Mouse (Mus musculus) embryo, embryonic 9.5 days (tissue): ENCODE measurements around the gene Fndc1.

Source experiments
- DNase-seq: peaks from one replicate; pipeline ENCODE4 v3.0.0-alpha.2; 2017; ENCODE audit errors: extremely low spot score

Fndc1 gene

GRCm38 (mm10) chr17:7820176-7820575, 6.9 kb downstream of the Fndc1 start:
- DNase-seq, result no peak

GRCm38 (mm10) chr17:7816602-7817001, 10.5 kb downstream of the Fndc1 start:
- no peak for DNase-seq

- DNase-seq, result no peak
Measured at GRCm38 (mm10) chr17:7814433-7814832, 12.7 kb downstream of the Fndc1 start.

- DNase-seq, result no peak
Measured at GRCm38 (mm10) chr17:7808043-7808442, 19.1 kb downstream of the Fndc1 start.

GRCm38 (mm10) chr17:7805105-7805504, 22.0 kb downstream of the Fndc1 start:
- no peak for DNase-seq

DNA sequence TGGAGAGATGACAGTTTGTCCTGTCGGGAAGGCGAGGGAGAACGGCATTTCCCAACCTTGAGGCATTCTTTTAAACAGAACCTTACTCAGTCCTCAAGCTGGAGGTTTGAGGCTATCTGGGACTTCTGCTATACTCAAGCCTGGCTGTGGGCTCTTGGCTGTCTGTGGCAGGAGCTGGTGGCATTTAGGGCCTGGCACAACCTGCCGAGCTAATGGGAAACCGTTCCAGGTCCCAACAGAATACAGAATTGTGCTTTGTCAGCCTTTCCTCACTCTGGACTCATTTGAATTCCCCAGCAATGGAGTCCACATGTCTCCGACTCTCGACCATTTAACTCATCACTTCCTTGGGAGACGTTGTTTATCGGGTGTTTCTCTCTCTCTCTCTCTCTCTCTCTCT, 24.6 kb downstream of the Fndc1 start:
- no peak for DNase-seq

DNA sequence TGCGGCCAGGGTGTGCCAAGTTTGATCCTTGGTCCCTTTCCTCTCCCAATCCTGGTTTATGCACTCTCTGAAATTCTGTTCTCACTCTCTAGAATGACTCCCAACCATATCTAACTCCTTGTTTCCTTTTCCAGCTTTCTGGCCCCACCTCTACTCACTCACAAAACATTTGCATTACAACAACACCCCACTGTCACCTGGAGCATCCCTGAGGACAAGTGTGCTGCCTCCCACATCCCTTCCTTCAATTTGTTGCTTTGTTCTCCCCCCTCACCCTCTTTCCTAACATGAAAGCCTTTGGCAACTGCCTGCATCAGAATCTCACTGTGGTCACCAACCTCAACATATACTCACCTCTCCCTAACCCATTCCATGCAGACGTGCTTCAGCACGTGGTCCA, 27.2 kb downstream of the Fndc1 start:
- no peak for DNase-seq

- no peak for DNase-seq
Measured at GRCm38 (mm10) chr17:7795584-7795983, 31.5 kb downstream of the Fndc1 start.

- DNase-seq, result no peak
Measured at GRCm38 (mm10) chr17:7795168-7795567, 31.9 kb downstream of the Fndc1 start.

DNA sequence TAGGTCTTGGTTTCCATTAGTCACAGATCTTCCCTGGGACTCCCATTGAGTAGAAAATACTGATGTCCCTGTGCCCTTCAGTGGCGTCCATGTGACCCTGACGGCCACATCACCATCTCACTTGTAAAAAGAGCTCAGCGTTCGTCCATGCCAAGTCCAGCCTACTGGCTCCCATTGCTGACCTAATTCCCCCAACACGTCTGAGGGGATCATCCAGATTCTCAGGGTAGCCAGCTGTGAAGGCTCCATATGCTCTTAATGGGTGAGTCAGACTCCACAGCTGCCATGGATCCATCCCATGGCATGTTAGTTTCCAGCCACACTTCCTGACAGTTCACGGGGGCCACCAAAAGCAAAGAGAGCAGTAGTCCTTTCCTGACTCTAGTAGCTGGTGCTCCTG, 33.0 kb downstream of the Fndc1 start:
- DNase-seq, result no peak

DNA sequence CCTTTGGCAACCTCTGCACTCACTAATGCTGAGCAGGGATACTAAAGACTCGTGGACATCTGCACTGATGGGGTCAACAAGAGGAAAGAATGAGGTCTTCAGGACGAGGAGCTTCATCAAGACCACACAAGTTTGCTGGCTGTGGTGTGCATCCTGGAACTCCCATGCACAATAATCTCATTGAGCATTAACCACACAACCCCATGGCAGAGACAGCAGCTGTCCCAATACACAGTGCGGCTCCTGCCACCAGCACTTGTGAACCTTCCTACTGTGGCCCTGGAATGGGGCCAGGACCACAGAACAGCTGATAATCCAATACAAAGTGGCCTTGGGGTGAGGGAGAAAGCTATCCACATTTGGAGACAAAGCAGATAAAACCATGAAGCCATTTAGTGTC, 36.6 kb downstream of the Fndc1 start:
- DNase-seq, result no peak

- DNase-seq, result no peak
Measured at GRCm38 (mm10) chr17:7774101-7774500, 53.0 kb downstream of the Fndc1 start.

DNA sequence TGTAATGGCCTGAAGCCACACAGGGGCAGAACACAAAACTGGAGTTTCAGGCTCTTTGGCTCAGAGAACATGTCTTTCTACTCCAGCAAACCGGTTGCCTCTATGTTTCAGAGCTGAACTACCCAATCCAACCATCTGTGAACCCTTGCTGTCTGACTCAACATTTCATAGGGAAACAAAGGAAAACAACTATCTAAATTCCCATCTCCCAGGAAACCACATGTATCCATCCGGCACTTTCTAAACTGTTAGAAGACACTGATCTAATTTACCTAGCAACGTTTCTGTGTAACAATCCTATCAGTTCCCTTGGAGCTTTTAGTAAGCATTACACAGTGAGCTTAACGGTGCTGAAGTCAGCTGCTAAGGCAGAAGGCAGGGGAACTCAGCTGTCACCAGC, 67.3 kb downstream of the Fndc1 start:
- DNase-seq, result no peak

GRCm38 (mm10) chr17:7755001-7755400, 72.1 kb downstream of the Fndc1 start:
- no peak for DNase-seq

GRCm38 (mm10) chr17:7753383-7753782, 73.7 kb downstream of the Fndc1 start:
- DNase-seq, result no peak

DNA sequence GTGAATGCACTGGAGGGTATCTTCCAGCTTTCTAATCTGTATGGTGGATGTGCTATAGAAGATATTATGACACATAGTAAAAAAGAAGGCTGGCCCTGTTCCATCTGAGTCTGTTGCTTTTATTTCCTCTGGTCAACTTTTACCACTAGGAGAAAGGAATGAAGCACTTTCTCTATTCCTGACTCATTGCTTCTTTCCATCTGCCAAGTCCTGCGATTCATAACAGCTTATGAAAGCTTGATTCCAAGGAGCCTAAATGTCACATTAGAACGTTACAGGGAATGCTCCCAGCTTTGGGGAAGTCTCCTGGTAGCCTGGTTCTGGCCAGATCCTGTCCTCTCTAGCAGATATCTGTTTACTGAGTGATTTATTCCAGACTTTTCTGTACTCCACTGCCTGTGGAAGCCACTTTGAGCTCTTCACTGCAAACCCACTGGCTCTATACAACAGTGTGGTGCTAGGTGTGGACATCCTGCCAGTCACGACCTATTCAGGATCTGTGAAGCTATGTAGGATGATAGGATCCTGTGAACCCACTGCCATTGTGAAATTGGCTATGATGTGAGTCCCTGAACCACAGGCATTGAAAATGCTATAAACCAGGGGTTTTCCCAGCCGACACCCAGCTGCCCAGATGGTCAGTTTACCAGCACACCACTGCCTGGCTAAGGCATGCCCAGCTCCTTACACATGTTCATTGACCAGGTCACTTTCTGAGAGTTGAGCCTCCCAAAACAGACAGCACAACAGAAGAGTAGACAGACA, 77.9 kb downstream of the Fndc1 start:
- DNase-seq, result no peak

- DNase-seq, result no peak
Measured at GRCm38 (mm10) chr17:7746841-7747240, 80.3 kb downstream of the Fndc1 start.

- no peak for DNase-seq
Measured at GRCm38 (mm10) chr17:7744976-7745375, 82.1 kb downstream of the Fndc1 start.

DNA sequence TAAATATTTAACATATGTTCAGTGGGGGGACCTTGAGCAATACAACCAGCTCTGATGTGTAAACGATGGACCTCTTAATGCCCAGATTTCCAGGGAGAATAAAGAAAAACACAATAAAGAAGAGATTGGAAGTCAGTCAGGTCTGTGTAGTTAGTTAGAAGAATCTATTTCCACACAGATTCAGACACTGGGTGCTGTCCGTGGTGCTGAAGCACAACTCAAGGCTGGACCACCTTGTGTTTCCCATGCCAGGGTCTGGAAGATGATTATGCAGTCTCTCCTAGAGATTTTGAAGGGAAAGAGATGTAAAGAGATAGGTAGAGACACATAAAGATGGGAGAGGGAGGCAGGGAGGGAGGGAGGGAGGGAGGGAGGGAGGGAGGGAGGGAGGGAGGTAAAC, 86.1 kb downstream of the Fndc1 start:
- peak; percentile 50 for DNase-seq

DNA sequence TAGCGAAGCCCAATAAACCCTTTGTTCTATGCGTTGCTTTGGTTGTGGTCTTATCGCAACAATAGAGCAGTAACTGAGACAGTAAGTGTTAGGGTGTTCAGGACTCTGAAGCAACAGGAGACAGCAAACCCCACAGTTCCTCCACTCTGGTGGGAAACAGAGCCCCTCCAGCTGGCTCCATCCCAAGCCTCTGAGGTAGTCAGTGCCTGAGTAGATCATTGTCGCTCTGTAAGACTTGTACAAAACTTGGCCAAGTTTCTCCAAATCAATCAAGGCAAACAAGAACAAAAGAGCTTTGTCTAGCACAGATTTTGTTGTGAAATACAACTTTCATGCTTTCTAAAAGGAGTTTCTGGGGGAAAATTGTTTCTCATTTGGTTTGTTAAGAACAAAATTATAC, 104.1 kb downstream of the Fndc1 start:
- no peak for DNase-seq

DNA sequence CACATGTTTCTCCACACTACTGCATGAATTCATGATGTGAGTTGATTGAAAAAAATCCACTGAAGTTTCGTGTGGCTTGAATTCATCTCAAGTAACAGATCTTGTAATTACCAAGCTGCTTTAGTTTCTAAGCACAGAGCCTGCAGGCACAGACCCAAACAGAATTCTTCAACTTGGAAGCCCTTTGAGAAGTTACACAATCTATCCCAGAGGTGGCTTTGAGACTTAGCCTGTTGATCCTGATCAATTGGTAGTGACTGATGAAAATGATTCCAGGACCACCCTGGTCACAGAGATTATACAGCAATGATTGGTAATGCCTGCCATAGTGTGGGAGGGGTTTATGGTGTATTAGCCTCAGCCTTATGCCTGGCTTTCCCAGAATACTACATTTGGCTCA, 108.2 kb downstream of the Fndc1 start:
- no peak for DNase-seq

GRCm38 (mm10) chr17:7717945-7718344, 109.2 kb downstream of the Fndc1 start:
- no peak for DNase-seq

- DNase-seq, result no peak
Measured at GRCm38 (mm10) chr17:7713020-7713419, 114.1 kb downstream of the Fndc1 start.

DNA sequence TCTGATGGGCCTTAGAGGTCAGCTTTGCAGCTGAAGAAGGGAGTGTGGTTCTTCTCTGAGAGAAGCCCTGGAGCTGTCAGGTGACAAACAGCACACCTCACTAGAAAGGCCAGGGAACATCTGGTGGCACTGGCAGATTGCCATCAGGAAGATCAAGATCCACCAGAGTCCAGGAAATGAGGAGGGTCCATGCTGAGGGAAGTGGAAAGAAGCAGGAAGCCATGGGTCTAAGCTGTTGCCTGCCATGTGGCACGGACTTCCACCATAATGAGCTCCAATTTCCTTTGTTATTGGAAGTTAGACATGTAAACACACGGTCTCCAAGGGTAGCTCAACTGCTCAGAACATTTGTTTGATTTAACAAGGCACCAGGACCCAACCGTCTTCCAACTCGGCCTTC, 120.0 kb downstream of the Fndc1 start:
- DNase-seq, result no peak
